Mouse (Mus musculus) erythroblast, embryonic 14.5 days (primary cell): Measurements from ENCODE around the gene Nhsl1.

Experiments
- GATA1 ChIP-seq: IDR thresholded peaks from 2 replicates; pipeline ENCODE4 v1.6.1; 2012; ENCODE audit warnings: low read length, inconsistent platforms, mixed read lengths
- TAL1 ChIP-seq: IDR thresholded peaks from 3 replicates; pipeline ENCODE4 v1.6.1; 2012; ENCODE audit warnings: low read length, inconsistent platforms, mixed read lengths

DNA sequence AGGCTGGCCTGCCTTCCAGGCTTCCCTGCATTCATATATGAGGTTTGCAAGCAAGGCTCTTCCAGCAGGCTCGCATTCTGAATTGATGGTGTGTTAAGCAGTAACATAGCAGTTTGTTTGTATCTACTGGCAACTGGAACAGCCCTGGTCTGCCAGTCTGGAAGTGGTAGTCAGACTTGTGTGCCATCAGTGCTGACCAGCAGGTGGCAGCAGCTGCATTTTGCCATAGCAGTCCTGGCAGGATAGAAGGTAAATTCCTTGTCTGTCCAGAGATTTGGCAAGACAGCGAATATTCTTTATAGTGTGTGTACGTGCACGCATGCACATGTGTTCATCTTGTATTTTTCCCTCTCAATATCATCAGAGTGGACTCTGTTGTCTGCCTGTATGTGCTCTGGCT, 134.6 kb downstream of the Nhsl1 start:
- TF ChIP-seq GATA1 (no peak), TAL1 (no peak)
